Mouse (Mus musculus) kidney, embryonic 14.5 days (tissue): ENCODE results near the gene Orm1. TPM values are rescaled to one million over a fixed set of nuclear protein-coding genes. Genes with fewer than 3 reads are reported as not detected.

Experiments
- ATAC-seq: fragments of 200-750 bp; cut with Nextera tagmentation; 2 replicates; pipeline ENCODE4 v1.8.0; 2017; ENCODE audit warnings: moderate number of reproducible peaks, mild to moderate bottlenecking, moderate TSS enrichment, moderate library complexity; ENCODE audit not compliant: low FRiP score, low TSS enrichment
- H3K27ac ChIP-seq: fragments of 300-500 bp; sonication (generic); 2 replicates; pipeline ENCODE4 v1.5.1; 2014; ENCODE audit warnings: low read depth, mild to moderate bottlenecking, low read length, moderate library complexity, mixed read lengths
- H3K27me3 ChIP-seq: fragments of 300-500 bp; sonication (generic); 2 replicates; pipeline ENCODE4 v1.6.1; 2014; ENCODE audit warnings: mild to moderate bottlenecking, low read length; ENCODE audit not compliant: control insufficient read depth, insufficient read depth
- H3K36me3 ChIP-seq: fragments of 300-500 bp; sonication (generic); 2 replicates; pipeline ENCODE4 v1.6.1; 2014; ENCODE audit warnings: low read length, mixed read lengths; ENCODE audit not compliant: control insufficient read depth, insufficient read depth
- H3K4me1 ChIP-seq: fragments of 300-500 bp; sonication (generic); 2 replicates; pipeline ENCODE4 v1.6.1; 2014; ENCODE audit warnings: low read length, mixed read lengths; ENCODE audit not compliant: control insufficient read depth, insufficient read depth
- H3K4me2 ChIP-seq: fragments of 300-500 bp; sonication (generic); replicated peaks from 2 replicates; pipeline ENCODE4 v1.6.1; 2014; ENCODE audit warnings: low read depth, mild to moderate bottlenecking, low read length
- H3K4me3 ChIP-seq: fragments of 300-500 bp; sonication (generic); 2 replicates; pipeline ENCODE4 v1.5.1; 2014; ENCODE audit warnings: mild to moderate bottlenecking, low read length
- H3K9ac ChIP-seq: fragments of 300-500 bp; sonication (generic); 2 replicates; pipeline ENCODE4 v1.6.1; 2014; ENCODE audit warnings: low read depth, mild to moderate bottlenecking, low read length, moderate library complexity
- H3K9me3 ChIP-seq: fragments of 300-500 bp; sonication (generic); 2 replicates; pipeline ENCODE4 v1.6.1; 2016; ENCODE audit warnings: low read length; ENCODE audit not compliant: control insufficient read depth
- WGBS: fragments of 180-500 bp; shearing (Covaris S2); extraction: QIAGEN DNeasy Blood & Tissue Kit; methylation state at CpG from one replicate; pipeline ENCODE4 v1.1.7; 2014; 5-methylcytosine and 5-hydroxymethylcytosine counted together
- polyA plus RNA-seq: library from polyadenylated mRNA; unstranded; fragments of >200 nt; fragmentation: Nextera tagmentation; extraction: Ambion mirVana; gene quantifications from 2 replicates; pipeline ENCODE4 v1.2.1, GENCODE M21; 2014

The Orm1 gene
- polyA plus RNA-seq, 1 experiment from 2014 or later = not detected

GRCm38 (mm10) chr4:63345261-63345660, 901 bp downstream of the Orm1 start:
- Histone ChIP-seq H3K4me2 (no peak overlapping the region), H3K9me3 (no peaks in the 10 kb centered on the region), H3K4me1 (no peaks in the 10 kb centered on the region), H3K36me3 (no peaks in the 10 kb centered on the region), H3K27me3 (no peaks in the 10 kb centered on the region), H3K9ac (no peak overlapping the region), H3K27ac (no peak overlapping the region), H3K4me3 (no peak overlapping the region)
- ATAC-seq = no peak

DNA sequence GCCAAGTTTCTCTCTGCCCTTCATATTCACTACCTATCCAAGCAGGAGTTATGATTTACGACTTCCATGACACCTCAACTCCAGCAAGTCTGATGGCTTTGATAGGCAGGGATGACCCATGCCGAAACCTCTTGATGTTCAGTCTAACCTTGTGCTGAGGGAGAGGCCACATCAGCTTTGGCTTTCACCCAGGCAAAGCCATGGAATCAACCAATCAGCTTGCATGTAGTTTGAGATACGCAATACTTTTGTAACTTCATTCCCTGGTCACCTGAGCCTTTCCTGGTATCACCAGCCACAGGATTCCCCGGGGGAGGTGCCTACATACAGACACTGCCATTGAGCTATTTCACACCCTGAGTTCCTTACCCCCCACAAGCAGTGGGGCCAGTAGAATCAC, 2.3 kb downstream of the Orm1 start:
- H3K4me1 ChIP-seq = no peaks in the 10 kb centered on the region
- ATAC-seq = no peak
- H3K4me2 ChIP-seq = no peak overlapping the region
- 83% methylated on average over 4 of the region's 4 CpGs for WGBS
- H3K9ac ChIP-seq = no peak overlapping the region
- H3K27me3 ChIP-seq = no peaks in the 10 kb centered on the region
- no peaks in the 10 kb centered on the region for H3K9me3 ChIP-seq
- H3K4me3 ChIP-seq = no peak overlapping the region
- H3K36me3 ChIP-seq = no peaks in the 10 kb centered on the region
- no peak overlapping the region for H3K27ac ChIP-seq

DNA sequence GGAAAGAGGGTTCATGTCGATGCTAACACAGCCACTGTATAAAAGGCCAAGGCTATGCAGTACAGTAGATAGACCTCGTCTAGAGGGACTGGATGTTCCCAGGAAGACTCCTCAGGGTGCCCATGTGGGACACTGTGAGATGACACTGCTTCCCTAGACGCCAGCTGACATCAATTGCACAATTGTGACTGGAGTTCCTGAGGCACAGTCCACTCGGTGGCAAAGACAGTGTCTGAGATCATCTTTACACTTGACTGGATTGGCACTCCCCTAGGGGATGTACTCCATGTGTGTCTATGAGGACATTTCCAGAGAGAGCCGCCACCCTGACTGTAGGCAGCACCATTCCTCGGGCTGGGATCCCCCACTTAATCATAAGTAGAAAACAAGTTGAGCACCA, 4.2 kb downstream of the Orm1 start:
- 68% methylated on average over 6 of the region's 6 CpGs for WGBS
- H3K4me3 ChIP-seq = no peak overlapping the region
- H3K9ac ChIP-seq = no peak overlapping the region
- H3K4me1 ChIP-seq = no peaks in the 10 kb centered on the region
- no peaks in the 10 kb centered on the region for H3K36me3 ChIP-seq
- H3K27ac ChIP-seq = no peak overlapping the region
- no peak overlapping the region for H3K4me2 ChIP-seq
- H3K9me3 ChIP-seq = no peaks in the 10 kb centered on the region
- no peak for ATAC-seq
- H3K27me3 ChIP-seq = no peaks in the 10 kb centered on the region

- H3K27me3 ChIP-seq = no peaks in the 10 kb centered on the region
- H3K4me1 ChIP-seq = no peaks in the 10 kb centered on the region
- WGBS = 65% methylated on average over 4 of the region's 4 CpGs
- H3K36me3 ChIP-seq = no peaks in the 10 kb centered on the region
- no peak within 1 kb of the TSS for H3K4me2 ChIP-seq
- no peaks in the 10 kb centered on the region for H3K9me3 ChIP-seq
- no peak within 1 kb of the TSS for H3K9ac ChIP-seq
- H3K4me3 ChIP-seq = no peak within 1 kb of the TSS
- ATAC-seq = no peak
- no peak within 1 kb of the TSS for H3K27ac ChIP-seq
Measured at GRCm38 (mm10) chr4:63355877-63356665, 11.7 kb downstream of the Orm1 start, which contains the start of gene Orm3. Orm3 (plus strand) TSS chr4:63356162.

- H3K27me3 ChIP-seq = no peaks in the 10 kb centered on the region
- H3K9ac ChIP-seq = no peak overlapping the region
- no peak for ATAC-seq
- H3K36me3 ChIP-seq = no peaks in the 10 kb centered on the region
- H3K4me1 ChIP-seq = no peaks in the 10 kb centered on the region
- WGBS = 54% methylated on average over 2 of the region's 2 CpGs
- no peak overlapping the region for H3K4me2 ChIP-seq
- H3K9me3 ChIP-seq = no peaks in the 10 kb centered on the region
- no peak overlapping the region for H3K27ac ChIP-seq
- H3K4me3 ChIP-seq = no peak overlapping the region
Measured at GRCm38 (mm10) chr4:63356981-63357570, 12.7 kb downstream of the Orm1 start.

GRCm38 (mm10) chr4:63359861-63360260, 15.5 kb downstream of the Orm1 start:
- H3K36me3 ChIP-seq = no peaks in the 10 kb centered on the region
- no peaks in the 10 kb centered on the region for H3K4me1 ChIP-seq
- WGBS = 74% methylated on average over 6 of the region's 6 CpGs
- H3K9me3 ChIP-seq = no peaks in the 10 kb centered on the region
- H3K27me3 ChIP-seq = no peaks in the 10 kb centered on the region
- no peak overlapping the region for H3K4me2 ChIP-seq
- H3K4me3 ChIP-seq = no peak overlapping the region
- H3K27ac ChIP-seq = no peak overlapping the region
- H3K9ac ChIP-seq = no peak overlapping the region
- ATAC-seq = no peak

- no peak for ATAC-seq
- WGBS = 74% methylated on average over 5 of the region's 5 CpGs
Measured at GRCm38 (mm10) chr4:63362150-63362549, 17.8 kb downstream of the Orm1 start, which contains the start of gene Orm2. Orm2 (plus strand) TSS chr4:63362449.

GRCm38 (mm10) chr4:63368577-63368976, 24.2 kb downstream of the Orm1 start:
- WGBS = 30% methylated on average over 4 of the region's 4 CpGs
- H3K9me3 ChIP-seq = no peaks in the 10 kb centered on the region
- H3K4me2 ChIP-seq = no peak overlapping the region
- H3K36me3 ChIP-seq = peaks cover 36% of the 10 kb centered on the region; the same call in 1 of the 2 replicates
- peak; percentile 11; the same call in 1 of the 2 replicates for ATAC-seq
- H3K27me3 ChIP-seq = no peaks in the 10 kb centered on the region
- no peaks in the 10 kb centered on the region for H3K4me1 ChIP-seq
- no peak overlapping the region for H3K9ac ChIP-seq
- no peak overlapping the region for H3K27ac ChIP-seq
- no peak overlapping the region for H3K4me3 ChIP-seq

More at GRCm38 (mm10) chr4:63362150-63362549, 17.8 kb downstream of the Orm1 start, which contains the start of gene Orm2:
- Histone ChIP-seq H3K9ac (no peak within 1 kb of the TSS), H3K27me3 (no peaks in the 10 kb centered on the region), H3K27ac (no peak within 1 kb of the TSS), H3K4me3 (no peak within 1 kb of the TSS), H3K4me2 (no peak within 1 kb of the TSS), H3K4me1 (no peaks in the 10 kb centered on the region), H3K36me3 (no peaks in the 10 kb centered on the region), H3K9me3 (no peaks in the 10 kb centered on the region)

GRCm38 (mm10) chr4:63370897-63371296, 26.5 kb downstream of the Orm1 start:
- H3K4me1 ChIP-seq = no peaks in the 10 kb centered on the region
- H3K9me3 ChIP-seq = no peaks in the 10 kb centered on the region
- H3K4me3 ChIP-seq = no peak overlapping the region
- ATAC-seq = no peak
- H3K9ac ChIP-seq = no peak overlapping the region
- WGBS = 66% methylated on average over 7 of the region's 7 CpGs
- H3K36me3 ChIP-seq = peaks cover 45% of the 10 kb centered on the region; the same call in 1 of the 2 replicates
- no peak overlapping the region for H3K4me2 ChIP-seq
- no peak overlapping the region for H3K27ac ChIP-seq
- H3K27me3 ChIP-seq = no peaks in the 10 kb centered on the region
